Mouse (Mus musculus) embryonic facial prominence, embryonic 14.5 days (tissue): ENCODE measurements around the gene Wdr26. TPM values are rescaled to one million over a fixed set of nuclear protein-coding genes. Genes with fewer than 3 reads are reported as not detected.

Experiments
- ATAC-seq: fragments of 200-750 bp; cut with Nextera tagmentation; 2 replicates; pipeline ENCODE4 v1.8.0; 2017; ENCODE audit warnings: low read depth, moderate number of reproducible peaks, moderate TSS enrichment
- DNase-seq: peaks from one replicate; pipeline ENCODE4 v3.0.0-alpha.2; 2015; ENCODE audit warnings: low spot score
- H3K27ac ChIP-seq: fragments of 300-500 bp; sonication (generic); replicated peaks from 2 replicates; pipeline ENCODE4 v1.5.1; 2014; ENCODE audit warnings: low read depth, mild to moderate bottlenecking, low read length, moderate library complexity
- H3K27me3 ChIP-seq: fragments of 300-500 bp; sonication (generic); replicated peaks from 2 replicates; pipeline ENCODE4 v1.6.1; 2014; ENCODE audit warnings: low read length; ENCODE audit not compliant: control insufficient read depth, insufficient read depth
- H3K36me3 ChIP-seq: fragments of 300-500 bp; sonication (generic); 2 replicates; pipeline ENCODE4 v1.6.1; 2014; ENCODE audit warnings: low read length, mixed read lengths; ENCODE audit not compliant: control insufficient read depth, insufficient read depth
- H3K4me1 ChIP-seq: fragments of 300-500 bp; sonication (generic); 2 replicates; pipeline ENCODE4 v1.6.1; 2014; ENCODE audit warnings: antibody characterized with exemption, low read length; ENCODE audit not compliant: control insufficient read depth, insufficient read depth
- H3K4me2 ChIP-seq: fragments of 300-500 bp; sonication (generic); 2 replicates; pipeline ENCODE4 v1.6.1; 2014; ENCODE audit warnings: low read depth, mild to moderate bottlenecking, low read length, moderate library complexity, mixed read lengths
- H3K4me3 ChIP-seq: fragments of 300-500 bp; sonication (generic); 2 replicates; pipeline ENCODE4 v1.5.1; 2014; ENCODE audit warnings: low read depth, mild to moderate bottlenecking, low read length
- H3K9ac ChIP-seq: fragments of 300-500 bp; sonication (generic); 2 replicates; pipeline ENCODE4 v1.6.1; 2014; ENCODE audit warnings: low read depth, mild to moderate bottlenecking, low read length, moderate library complexity, mixed read lengths
- H3K9me3 ChIP-seq: fragments of 300-500 bp; sonication (generic); 2 replicates; pipeline ENCODE4 v1.6.1; 2016; ENCODE audit warnings: low read length; ENCODE audit not compliant: control insufficient read depth
- WGBS: fragments of 180-500 bp; shearing (Covaris S2); extraction: QIAGEN DNeasy Blood & Tissue Kit; methylation state at CpG from one replicate; pipeline ENCODE4 v1.1.7; 2014; 5-methylcytosine and 5-hydroxymethylcytosine counted together
- polyA plus RNA-seq: library from polyadenylated mRNA; unstranded; fragments of >200 nt; fragmentation: Nextera tagmentation; extraction: Ambion mirVana; gene quantifications from 2 replicates; pipeline ENCODE4 v1.2.1, GENCODE M21; 2014

Gene Wdr26
- 41.7 and 50.8 TPM in 2 replicates for polyA plus RNA-seq

GRCm38 (mm10) chr1:181211920-181212633 lies at the start of gene Wdr26:
Wdr26 (minus strand) TSS chr1:181212001.
- peak; percentile 97 for ATAC-seq
- peak; percentile 96 for DNase-seq
- peaks cover 14% of the 10 kb centered on the region for H3K4me1 ChIP-seq
- peaks cover 9% of the 10 kb centered on the region for H3K36me3 ChIP-seq
- peak within 1 kb of the TSS; percentile 99 for H3K9ac ChIP-seq
- peak within 1 kb of the TSS; percentile 97 for H3K4me3 ChIP-seq
- H3K27ac ChIP-seq = peak within 1 kb of the TSS; percentile 95
- H3K9me3 ChIP-seq = no peaks in the 10 kb centered on the region
- no peaks in the 10 kb centered on the region for H3K27me3 ChIP-seq
- WGBS = 0% methylated on average over 10 of the region's 54 CpGs
- peak within 1 kb of the TSS; percentile 80 for H3K4me2 ChIP-seq

DNA sequence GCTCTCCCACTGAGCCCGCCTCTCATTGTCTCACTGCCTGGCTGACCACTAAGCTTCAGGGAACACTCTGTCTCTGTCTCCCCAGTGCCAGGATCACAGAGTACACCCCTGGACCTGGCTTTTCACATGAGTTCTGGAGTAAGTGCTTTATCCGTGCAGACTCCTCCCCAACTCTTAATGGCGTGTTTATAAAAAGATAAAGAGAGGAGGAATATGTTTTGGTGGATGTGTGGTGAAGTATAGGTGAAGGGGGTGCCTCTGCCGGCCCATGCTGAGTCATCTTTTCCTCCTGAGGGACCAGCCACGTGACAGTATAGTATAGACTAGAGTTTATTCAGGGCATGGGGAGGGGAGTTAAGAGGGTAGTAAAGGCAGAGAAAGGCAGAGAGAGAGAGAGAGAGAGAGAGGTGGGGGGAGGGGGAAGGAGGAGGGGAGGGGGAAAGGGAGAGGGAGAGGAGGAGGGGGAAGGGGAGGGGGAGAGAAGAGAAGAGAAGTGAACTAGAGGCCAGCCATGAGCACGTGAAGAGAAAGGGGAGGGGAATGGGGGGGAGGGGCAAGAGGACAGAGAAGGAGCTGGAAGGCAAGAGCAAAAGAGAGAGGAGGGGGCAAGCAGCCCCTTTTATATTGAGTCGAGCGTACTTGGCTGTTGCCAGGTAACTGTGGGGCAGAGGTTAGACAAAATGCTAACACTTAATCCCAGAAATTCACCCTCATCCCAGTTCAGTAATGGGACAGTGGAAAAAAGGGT lies 49.3 kb upstream of the Wdr26 start:
- Histone ChIP-seq H3K4me1 (peaks cover 10% of the 10 kb centered on the region), H3K4me2 (no peak overlapping the region), H3K4me3 (no peak overlapping the region), H3K9me3 (no peaks in the 10 kb centered on the region), H3K9ac (no peak overlapping the region), H3K36me3 (no peaks in the 10 kb centered on the region), H3K27ac (no peak overlapping the region), H3K27me3 (no peaks in the 10 kb centered on the region)
- WGBS = 42% methylated on average over 8 of the region's 8 CpGs
- ATAC-seq = no peak
- no peak for DNase-seq

GRCm38 (mm10) chr1:181260422-181260821 lies 48.6 kb upstream of the Wdr26 start:
- Histone ChIP-seq H3K9ac (no peak overlapping the region), H3K27ac (no peak overlapping the region), H3K27me3 (no peaks in the 10 kb centered on the region), H3K36me3 (no peaks in the 10 kb centered on the region), H3K4me3 (no peak overlapping the region), H3K4me2 (no peak overlapping the region), H3K9me3 (no peaks in the 10 kb centered on the region), H3K4me1 (peaks cover 14% of the 10 kb centered on the region)
- 93% methylated on average over 10 of the region's 10 CpGs for WGBS
- DNase-seq (no peak), ATAC-seq (no peak)

DNA sequence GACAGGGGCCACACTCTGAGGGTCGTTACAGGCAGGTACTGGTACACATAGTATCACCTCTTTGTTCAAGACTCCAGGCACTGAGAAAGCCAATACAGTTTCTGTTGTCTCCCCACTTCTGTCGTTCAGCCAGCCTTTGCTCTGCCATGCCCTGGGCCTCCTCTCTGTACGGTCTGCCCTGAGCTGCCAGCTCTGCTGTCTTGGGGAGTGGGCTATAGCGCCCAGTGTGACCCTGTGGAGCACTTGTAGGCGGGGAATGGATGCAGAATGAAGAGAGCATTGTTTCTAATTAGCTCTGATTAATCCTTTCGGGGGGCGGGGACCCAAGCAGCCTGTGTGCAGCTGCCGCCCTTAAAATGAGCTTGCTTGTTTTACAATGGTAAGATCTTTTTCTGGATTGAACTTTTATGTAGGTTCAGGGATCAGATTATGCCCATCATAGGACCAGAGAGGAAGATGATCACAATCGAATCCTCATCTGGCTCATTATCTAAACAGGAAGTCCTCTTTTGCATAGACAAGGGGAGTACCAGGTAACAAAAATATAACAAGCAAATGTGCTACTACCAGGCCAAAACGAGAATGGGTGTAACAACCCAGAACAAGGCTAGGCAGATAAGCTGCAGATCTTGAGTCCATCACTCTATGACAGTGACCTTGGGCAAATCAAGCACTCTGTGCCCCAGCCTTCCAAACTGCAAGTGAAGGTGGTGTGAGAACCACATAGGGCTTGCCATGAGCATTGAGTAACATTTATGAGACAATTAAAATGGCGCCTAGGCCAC lies 48.0 kb upstream of the Wdr26 start:
- 53% methylated on average over 11 of the region's 11 CpGs for WGBS
- Histone ChIP-seq H3K36me3 (no peaks in the 10 kb centered on the region), H3K9me3 (no peaks in the 10 kb centered on the region), H3K27me3 (no peaks in the 10 kb centered on the region), H3K9ac (no peak overlapping the region), H3K4me3 (no peak overlapping the region), H3K27ac (no peak overlapping the region), H3K4me2 (no peak overlapping the region), H3K4me1 (peaks cover 14% of the 10 kb centered on the region)
- DNase-seq = no peak
- ATAC-seq = no peak

DNA sequence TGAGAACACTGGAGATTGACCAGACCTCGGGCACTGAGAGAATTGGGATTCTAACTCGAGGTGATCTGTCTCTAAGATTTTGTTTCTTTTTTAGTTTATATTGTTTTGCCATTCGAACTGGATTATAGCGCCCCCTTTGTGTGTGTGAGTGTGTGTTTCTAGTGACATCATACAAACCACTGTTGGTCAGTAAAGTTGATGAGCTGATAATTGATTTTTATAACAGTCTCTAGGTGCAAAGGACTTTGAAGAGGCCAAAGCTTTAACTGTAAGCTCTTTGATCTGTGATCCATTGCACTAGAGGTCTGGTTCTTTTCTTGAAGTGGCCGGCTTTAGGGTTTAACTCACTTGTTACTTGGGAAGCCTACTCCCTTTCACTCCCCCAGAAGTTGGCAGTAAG lies 47.3 kb upstream of the Wdr26 start:
- Histone ChIP-seq H3K9ac (no peak overlapping the region), H3K4me1 (peaks cover 14% of the 10 kb centered on the region), H3K4me3 (no peak overlapping the region), H3K27me3 (no peaks in the 10 kb centered on the region), H3K4me2 (no peak overlapping the region), H3K27ac (no peak overlapping the region), H3K9me3 (no peaks in the 10 kb centered on the region), H3K36me3 (no peaks in the 10 kb centered on the region)
- DNase-seq = no peak
- no peak for ATAC-seq
- 71% methylated on average over 5 of the region's 5 CpGs for WGBS

- no peaks in the 10 kb centered on the region for H3K27me3 ChIP-seq
- H3K9ac ChIP-seq = no peak overlapping the region
- H3K36me3 ChIP-seq = no peaks in the 10 kb centered on the region
- no peak overlapping the region for H3K27ac ChIP-seq
- H3K4me2 ChIP-seq = no peak overlapping the region
- DNase-seq (no peak), ATAC-seq (no peak)
- H3K9me3 ChIP-seq = no peaks in the 10 kb centered on the region
- no peak overlapping the region for H3K4me3 ChIP-seq
- 66% methylated on average over 5 of the region's 5 CpGs for WGBS
- H3K4me1 ChIP-seq = peaks cover 14% of the 10 kb centered on the region
Measured at GRCm38 (mm10) chr1:181258616-181259015, 46.8 kb upstream of the Wdr26 start.

- DNase-seq = no peak
- Histone ChIP-seq H3K4me2 (peak overlapping the region; percentile 81), H3K4me3 (no peak overlapping the region), H3K27ac (peak overlapping the region; percentile 39; the same call in 1 of the 2 replicates), H3K9ac (no peak overlapping the region), H3K4me1 (peaks cover 14% of the 10 kb centered on the region), H3K27me3 (no peaks in the 10 kb centered on the region), H3K36me3 (no peaks in the 10 kb centered on the region), H3K9me3 (no peaks in the 10 kb centered on the region)
- 69% methylated on average over 20 of the region's 20 CpGs for WGBS
- ATAC-seq = no peak
Measured at GRCm38 (mm10) chr1:181257585-181258555, 46.1 kb upstream of the Wdr26 start.
